Mouse (Mus musculus) C2C12 (cell line): ENCODE data around the gene Pdzd2.
"Not testable (repeated sequence)": the region's sequence is repeated elsewhere in the genome, so short reads cannot be mapped to it uniquely, and the experiment has no call there.

ENCODE experiments used
- CTCF ChIP-seq: IDR thresholded peaks from one replicate; pipeline ENCODE4 v1.5.1; 2011; ENCODE audit not compliant: control insufficient read depth, insufficient read depth, insufficient read length
- MYOD1 ChIP-seq: IDR thresholded peaks from one replicate; pipeline ENCODE4 v1.6.1; 2011; ENCODE audit warnings: low read depth; ENCODE audit not compliant: control insufficient read depth, insufficient read length
- MYOG ChIP-seq: IDR thresholded peaks from one replicate; pipeline ENCODE4 v1.6.1; 2011; ENCODE audit not compliant: control insufficient read depth, insufficient read length; ENCODE audit errors: extremely low read depth

DNA sequence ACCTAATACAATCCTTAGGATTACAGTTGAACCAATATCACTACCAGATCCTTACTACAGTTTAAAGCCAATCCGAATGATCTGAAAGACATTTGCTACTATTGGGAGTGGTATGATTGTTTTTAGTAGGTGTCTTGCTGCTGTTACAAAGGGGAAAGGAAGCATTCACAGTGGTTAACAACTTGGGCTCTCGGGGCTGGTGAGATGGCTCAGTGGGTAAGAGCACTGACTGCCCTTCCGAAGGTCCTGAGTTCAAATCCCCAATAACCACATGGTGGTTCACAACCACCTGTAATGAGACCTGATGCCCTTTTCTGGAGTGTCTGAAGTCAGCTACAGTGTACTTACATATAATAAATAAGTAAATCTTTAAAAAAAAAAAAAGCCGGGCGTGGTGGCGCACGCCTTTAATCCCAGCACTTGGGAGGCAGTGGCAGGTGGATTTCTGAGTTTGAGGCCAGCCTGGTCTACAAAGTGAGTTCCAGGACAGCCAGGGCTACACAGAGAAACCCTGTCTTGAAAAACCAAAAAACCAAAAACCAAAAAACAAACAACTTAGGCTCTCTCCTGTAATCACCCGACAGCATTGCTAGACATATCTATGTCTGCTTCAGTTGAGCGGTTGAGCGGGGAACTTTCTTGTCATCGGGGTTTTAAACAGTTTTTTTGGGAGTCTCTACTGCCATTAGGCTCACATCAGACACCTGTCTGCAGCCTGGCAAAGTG, 373.0 kb downstream of the Pdzd2 start:
- TF ChIP-seq CTCF, MYOG, MYOD1: not testable (repeated sequence)
